Mouse (Mus musculus): ENCODE results near the gene Gm45194.

- no peak for TF ChIP-seq CTCF (IDR thresholded peaks at IDR 0.05; ENCODE audit: low read depth)
- TF ChIP-seq EP300 (IDR thresholded peaks at IDR 0.05; ENCODE audit: low read depth): no peak
Measured at GRCm38 (mm10) chrX:111894321-111895050, 3.3 kb downstream of the Gm45194 start.
